Mouse (Mus musculus) left cerebral cortex, adult 2 months (tissue): ENCODE results near the gene Pccb. TPM values are rescaled to one million over a fixed set of nuclear protein-coding genes. Genes with fewer than 3 reads are reported as not detected.

Experiments used
- DNase-seq, 2 experiments: peaks; one replicate each; pipeline ENCODE4 v3.0.0; 2021 to 2022; ENCODE audit warnings: low spot score in 2 of 2, mixed read lengths in 1 of 2; ENCODE audit errors: extremely low spot score in 1 of 2
- H3K27ac ChIP-seq: fragments of 200-600 bp; 2 replicates; pipeline ENCODE4 v1.8.1; 2022
- H3K4me3 ChIP-seq: fragments of 200-600 bp; 2 replicates; pipeline ENCODE4 v1.8.1; 2022
- CTCF ChIP-seq: fragments of 200-600 bp; IDR thresholded peaks from 2 replicates; pipeline ENCODE4 v1.8.1; 2022; ENCODE audit warnings: antibody characterized with exemption, mild to moderate bottlenecking, moderate library complexity
- intact Hi-C: fragments of 180-260 bp; cut with DNase I; formaldehyde crosslinking; loops from one replicate; pipeline ENCODE4 v1.15.1; 2025
- total RNA-seq, 2 experiments: library from RNA; stranded (reverse); gene quantifications; 2 replicates each; pipeline ENCODE4 v1.2.3; 2021

The Pccb gene
- total RNA-seq, 2 experiments from 2014 or later: 38.0 to 38.7 TPM

DNA sequence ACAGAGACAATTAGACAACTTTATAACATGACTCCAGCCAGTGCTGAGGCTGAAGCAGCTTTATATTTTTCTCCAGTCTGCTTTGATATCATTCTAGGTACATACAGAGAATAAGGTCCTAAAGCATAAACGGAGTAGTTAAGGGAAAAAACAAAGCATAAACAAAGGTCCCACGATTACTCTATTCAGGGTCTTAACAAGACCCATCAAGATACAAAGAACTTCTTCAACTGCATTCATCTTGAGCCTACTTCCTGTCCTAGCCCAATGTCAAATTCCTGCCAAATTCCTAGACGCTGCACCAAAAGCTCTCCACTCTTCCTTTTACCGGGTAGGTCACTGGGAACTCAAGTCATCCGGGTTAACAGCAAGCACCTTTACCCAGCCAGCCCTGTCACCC, 6.8 kb upstream of the Pccb start:
- H3K27ac ChIP-seq: no peak overlapping the region
- H3K4me3 ChIP-seq: no peak overlapping the region
- DNase-seq: no peak
- TF ChIP-seq CTCF: no peak
- intact Hi-C loops: no loop called here

DNA sequence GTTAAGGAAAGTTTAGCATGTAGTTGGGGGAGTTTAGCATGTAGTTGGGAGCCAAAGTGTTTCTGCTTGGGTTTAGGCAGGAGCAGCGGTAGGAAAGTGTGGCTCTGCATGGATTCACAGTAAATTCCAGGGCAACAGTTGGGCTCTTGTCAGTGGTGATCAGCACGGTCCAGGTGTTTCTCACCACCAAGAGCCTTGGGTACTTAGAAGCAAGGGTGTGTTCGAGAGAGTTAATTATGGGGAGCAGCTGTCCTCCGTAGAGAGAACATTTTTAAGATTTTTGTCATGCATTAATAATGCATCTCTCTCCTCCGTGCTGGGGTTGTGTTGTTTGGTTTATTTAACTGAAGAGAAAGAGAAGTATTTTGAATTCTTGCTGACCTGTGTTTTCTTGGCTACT, 3.9 kb upstream of the Pccb start:
- TF ChIP-seq CTCF: no peak
- intact Hi-C loops: no loop called here
- DNase-seq: no peak
- no peak overlapping the region for H3K27ac ChIP-seq
- H3K4me3 ChIP-seq: no peak overlapping the region

DNA sequence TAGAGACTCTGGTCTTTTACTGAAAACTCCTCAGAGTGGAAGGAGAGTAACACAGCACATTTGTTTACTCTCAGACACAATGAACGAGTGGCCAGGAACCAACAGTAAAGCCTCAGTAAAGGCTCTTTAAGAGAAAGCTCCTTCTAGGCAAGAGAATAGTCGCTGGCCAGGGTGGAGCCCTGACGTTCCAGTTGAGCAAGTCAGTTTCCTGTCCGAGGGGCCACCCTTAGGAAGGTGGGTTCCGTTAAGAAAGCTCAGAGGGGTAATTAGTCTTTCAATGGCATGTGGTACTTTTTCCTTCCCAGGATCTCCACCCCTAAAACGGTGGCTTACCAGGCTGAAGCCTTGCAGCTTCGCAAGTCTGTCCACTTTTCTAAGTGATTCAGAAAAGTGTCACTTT, 2.7 kb upstream of the Pccb start:
- intact Hi-C loops: no loop called here
- Histone ChIP-seq H3K4me3 (no peak overlapping the region), H3K27ac (no peak overlapping the region)
- DNase-seq: no peak
- no peak for TF ChIP-seq CTCF

DNA sequence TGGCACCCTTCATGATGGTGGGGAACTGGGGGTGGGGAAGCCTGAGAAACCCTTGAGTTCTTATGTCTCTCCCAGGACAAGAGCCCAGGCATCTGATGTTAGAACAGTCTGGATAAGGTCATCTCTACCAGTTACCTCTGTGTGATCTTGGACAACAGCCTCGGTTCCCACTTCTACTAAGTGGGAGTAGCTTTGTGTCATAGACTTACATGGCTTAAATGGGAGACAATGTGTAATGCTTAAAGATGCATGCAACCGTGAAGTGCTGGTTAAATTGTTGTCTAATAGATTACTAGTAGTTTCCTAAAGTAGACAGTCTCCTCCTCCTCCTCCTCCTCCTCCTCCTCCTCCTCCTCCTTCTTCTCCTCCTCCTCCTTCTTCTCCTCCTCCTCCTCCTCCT, 2.2 kb upstream of the Pccb start:
- Histone ChIP-seq H3K27ac (no peak overlapping the region), H3K4me3 (no peak overlapping the region)
- no peak for DNase-seq
- no peak for TF ChIP-seq CTCF
- intact Hi-C loops: no loop called here

DNA sequence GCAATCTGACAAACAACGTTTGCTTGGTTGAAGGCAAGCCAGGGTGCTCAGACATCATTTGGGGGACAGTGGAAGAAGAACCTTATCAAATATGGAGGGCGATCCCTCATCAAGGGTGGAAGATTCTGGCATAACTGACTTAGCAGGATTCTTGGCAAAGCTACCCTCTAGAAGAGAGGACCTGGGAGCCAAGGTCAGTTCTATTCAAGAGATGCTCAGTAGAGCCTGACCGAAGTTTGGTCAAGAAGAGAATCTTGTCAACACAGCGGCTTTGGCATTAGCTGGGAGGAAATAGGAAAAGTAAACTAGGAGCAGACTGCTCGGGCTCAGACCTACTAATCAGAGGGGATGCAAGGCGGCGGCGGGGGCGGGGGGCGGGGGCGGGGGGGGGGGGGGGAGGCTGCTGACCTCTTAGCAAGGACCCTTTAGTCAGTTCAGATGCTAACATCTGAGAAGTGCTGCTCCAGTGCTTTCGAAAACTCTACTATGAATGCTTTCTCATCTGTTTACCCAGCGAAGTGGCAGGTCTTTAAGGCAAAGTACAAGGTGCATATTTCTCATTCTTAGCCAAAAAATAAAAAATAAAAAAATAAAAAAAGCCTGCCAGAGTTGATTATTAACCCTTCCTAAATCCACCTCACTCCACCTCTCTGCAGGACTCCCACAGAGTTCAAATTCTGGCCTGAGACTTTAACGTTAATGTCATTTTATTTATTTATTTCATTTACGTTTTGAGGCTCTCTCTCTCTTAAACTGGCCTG, 1.3 kb upstream of the Pccb start:
- Histone ChIP-seq H3K27ac (no peak overlapping the region), H3K4me3 (no peak overlapping the region)
- no peak for DNase-seq
- no peak for TF ChIP-seq CTCF
- intact Hi-C loops: loop anchor here (2.0 kb wide), 2 partner anchors 37 to 391 kb away; no protein-coding TSS in a partner anchor

DNA sequence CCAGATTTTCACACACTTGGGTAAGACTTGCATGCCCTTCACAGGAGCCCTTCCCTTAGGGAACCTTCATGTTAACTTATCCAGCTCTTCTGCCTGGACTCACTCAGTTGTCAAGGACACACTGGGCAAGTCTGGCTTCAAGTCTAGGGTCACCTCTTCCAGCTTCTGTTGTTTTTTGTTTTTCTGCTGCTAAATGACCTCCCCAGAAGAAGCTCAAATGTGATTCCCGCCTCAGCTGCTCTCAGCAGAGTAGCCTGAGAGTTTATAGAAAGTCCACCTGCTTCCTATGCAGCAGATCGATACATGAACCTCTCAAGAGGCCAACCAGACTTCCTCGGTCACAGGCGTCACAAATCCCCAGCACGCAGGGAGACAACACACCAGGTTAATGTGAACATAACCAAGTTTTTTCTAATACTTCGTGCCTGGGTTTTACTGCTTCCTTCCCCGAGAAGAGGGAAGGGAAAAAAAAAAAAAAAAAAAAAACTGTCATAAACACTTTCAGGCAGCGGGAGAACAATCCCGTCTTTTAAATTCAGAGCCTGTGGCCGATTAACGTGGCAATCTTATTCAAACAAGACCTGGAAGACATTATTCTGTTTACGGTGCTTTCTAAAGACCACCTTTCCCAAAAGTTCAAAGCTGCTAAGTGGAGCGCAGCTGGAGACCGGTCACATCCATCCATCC, 794 bp downstream of the Pccb start:
- H3K4me3 ChIP-seq: peak overlapping the region; percentile 65
- no peak for TF ChIP-seq CTCF
- intact Hi-C loops: loop anchor here (2.0 to 5.0 kb wide), 3 partner anchors 39 to 389 kb away; no protein-coding TSS in a partner anchor
- DNase-seq: no peak
- peak overlapping the region; percentile 100 for H3K27ac ChIP-seq

DNA sequence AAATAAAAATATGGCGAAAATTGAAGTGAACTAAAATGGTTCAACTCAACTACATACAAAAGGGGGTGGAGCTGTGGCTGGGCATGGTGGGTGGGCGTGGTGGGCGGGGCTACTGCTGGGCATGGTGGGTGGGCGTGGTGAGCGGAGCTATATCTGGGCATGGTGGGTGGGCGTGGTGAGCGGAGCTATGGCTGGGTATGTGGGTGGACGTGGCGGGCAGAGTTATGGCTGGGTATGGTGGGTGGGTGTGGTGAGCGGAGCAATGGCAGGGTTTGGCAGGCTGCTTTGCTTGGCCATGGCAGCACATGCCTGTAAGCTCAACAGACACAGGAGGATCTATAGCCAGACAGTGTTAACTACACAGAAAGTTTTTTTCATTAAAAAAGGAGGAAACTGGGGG, 15.9 kb downstream of the Pccb start:
- H3K4me3 ChIP-seq: no peak overlapping the region
- intact Hi-C loops: no loop called here
- TF ChIP-seq CTCF: no peak
- DNase-seq: no peak
- no peak overlapping the region for H3K27ac ChIP-seq

DNA sequence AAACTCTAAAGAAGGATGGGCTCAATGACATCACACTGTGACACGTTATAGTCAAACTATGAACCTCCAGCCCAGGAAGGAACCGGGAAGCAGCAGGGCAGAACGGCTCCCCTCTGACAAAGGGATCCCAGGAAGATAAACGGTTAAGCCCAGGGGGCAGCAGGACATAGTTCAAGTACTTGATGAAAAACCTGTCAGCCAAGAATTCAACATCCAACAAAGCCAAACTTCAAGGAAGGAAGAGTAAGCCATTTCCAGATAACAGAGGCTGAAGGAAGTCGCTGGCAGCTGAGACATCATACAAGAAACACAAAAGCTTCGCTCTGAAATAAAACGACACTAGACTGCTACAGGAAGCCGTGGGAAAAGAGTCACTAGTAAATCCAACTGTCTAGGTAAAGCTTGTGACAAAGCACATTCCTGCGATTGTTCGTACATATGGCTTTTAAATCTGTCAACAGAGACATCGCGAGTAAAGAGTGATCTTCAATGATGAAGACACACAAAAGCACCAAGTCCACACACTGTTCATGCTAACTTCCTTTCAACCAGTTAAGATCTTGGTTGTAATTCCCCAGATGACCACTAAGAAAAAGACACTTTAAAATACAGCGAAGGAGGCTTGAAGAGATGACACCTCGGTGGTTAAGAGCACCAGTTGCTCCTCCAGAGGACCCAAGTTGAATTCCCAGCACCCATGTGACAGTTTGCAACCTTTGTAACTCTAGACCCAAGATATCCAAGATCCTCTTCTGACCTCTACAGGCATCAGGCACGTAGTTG, 16.8 kb downstream of the Pccb start:
- intact Hi-C loops: no loop called here
- TF ChIP-seq CTCF: peak; percentile 27
- no peak overlapping the region for H3K27ac ChIP-seq

DNA sequence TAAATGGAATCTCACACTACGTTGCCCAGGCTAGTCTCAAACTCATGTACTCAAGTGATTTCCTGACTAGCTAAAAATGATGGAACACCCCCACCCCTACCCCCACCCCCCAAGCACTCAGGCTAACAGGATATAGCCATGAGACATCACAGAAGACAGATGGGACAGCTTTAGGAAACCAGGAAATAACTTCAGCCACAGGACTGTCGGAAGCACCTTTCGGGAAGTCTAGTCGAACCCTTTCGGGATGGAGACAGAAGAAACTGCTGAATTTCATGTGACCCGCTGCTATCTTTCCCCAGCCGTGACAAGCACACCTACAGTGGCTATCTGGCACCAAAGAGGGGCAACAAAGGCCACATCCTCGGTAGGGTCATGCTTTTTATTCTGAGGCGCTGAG, 19.4 kb downstream of the Pccb start:
- intact Hi-C loops: no loop called here
- no peak for DNase-seq
- TF ChIP-seq CTCF: no peak
- Histone ChIP-seq H3K27ac (no peak overlapping the region), H3K4me3 (no peak overlapping the region)

More for the DNA sequence above, 16.8 kb downstream of the Pccb start:
- no peak for DNase-seq
- H3K4me3 ChIP-seq: no peak overlapping the region

DNA sequence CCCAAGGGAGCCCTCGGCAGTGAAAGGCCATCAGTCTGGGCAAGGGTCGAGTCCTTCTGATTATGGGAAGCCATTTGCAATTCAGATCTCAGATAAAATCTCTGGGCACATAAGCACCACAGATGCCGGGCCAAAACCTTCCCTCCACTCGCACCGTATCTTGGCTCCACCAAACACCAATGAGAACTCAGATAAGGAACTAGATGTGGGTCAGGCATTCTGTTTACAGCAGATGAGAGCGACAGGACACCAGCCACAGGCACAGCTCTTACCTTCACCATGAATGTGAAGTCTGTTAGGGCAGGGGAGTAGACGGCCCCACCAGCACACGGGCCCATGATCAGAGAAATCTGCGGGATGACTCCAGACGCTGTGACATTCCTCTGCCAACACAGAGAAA, 22.3 kb downstream of the Pccb start:
- DNase-seq: no peak
- Histone ChIP-seq H3K27ac (no peak overlapping the region), H3K4me3 (no peak overlapping the region)
- intact Hi-C loops: no loop called here
- no peak for TF ChIP-seq CTCF

DNA sequence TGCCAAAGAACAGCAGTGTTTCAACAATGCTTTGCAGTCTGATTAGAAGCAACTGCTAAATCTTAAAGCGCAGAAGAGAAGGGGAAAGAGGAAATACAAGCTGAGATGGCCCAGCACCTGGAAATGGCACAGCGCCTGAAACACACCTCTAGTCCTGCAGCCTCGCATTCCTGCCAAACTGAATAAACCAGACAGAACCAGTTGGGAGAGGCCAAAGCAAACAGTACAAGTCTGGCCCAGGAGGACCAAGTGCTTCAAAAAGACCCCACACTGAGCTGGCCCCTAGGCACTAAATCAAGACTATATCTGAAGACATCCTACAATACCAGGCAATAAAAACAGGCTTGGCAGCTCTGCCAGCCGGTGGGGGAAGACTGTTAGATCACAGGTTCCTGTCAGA, 28.8 kb downstream of the Pccb start:
- H3K4me3 ChIP-seq: no peak overlapping the region
- no peak overlapping the region for H3K27ac ChIP-seq
- intact Hi-C loops: loop anchor here (10.0 kb wide), 1 partner anchor 551 kb away; no protein-coding TSS in a partner anchor
- no peak for TF ChIP-seq CTCF
- DNase-seq: no peak

DNA sequence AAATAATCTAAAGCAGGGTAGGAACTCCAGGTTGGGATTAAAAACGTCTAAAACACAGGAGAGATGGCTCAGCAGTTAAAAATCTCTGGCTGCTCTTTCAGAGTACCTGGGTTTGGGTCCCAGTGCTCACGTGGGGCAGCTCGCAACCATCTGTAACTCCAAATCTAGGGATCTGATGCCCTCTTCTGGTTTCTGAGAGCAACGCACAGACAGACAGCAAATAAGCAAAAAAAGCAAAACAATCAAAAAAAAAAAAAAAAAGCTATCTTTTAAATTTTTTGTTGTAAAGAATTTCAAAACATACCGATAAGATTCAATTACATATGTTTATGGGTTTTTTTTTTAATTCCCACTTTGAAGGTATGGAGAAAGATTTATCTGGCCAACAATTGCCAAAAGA, 31.4 kb downstream of the Pccb start:
- no peak for DNase-seq
- intact Hi-C loops: loop anchor here (10.0 kb wide), 1 partner anchor 549 kb away; no protein-coding TSS in a partner anchor

More for the DNA sequence above, 31.4 kb downstream of the Pccb start:
- H3K27ac ChIP-seq: no peak overlapping the region
- H3K4me3 ChIP-seq: no peak overlapping the region
- no peak for TF ChIP-seq CTCF
